Mouse (Mus musculus) hindbrain, embryonic 15.5 days (tissue): ENCODE results near the gene Usp34. TPM values are rescaled to one million over a fixed set of nuclear protein-coding genes. Genes with fewer than 3 reads are reported as not detected.
"Not testable (repeated sequence)": the region's sequence is repeated elsewhere in the genome, so short reads cannot be mapped to it uniquely, and the experiment has no call there.

Source experiments
- ATAC-seq: fragments of 200-750 bp; cut with Nextera tagmentation; 2 replicates; pipeline ENCODE4 v1.8.0; 2017; ENCODE audit warnings: low read depth, moderate number of reproducible peaks, moderate TSS enrichment; ENCODE audit not compliant: low FRiP score
- H3K27ac ChIP-seq: fragments of 300-500 bp; sonication (generic); replicated peaks from 2 replicates; pipeline ENCODE4 v1.5.1; 2015; ENCODE audit warnings: mild to moderate bottlenecking, inconsistent platforms
- H3K27me3 ChIP-seq: fragments of 300-500 bp; sonication (generic); 2 replicates; pipeline ENCODE4 v1.6.1; 2015; ENCODE audit warnings: control low read depth, inconsistent platforms
- H3K36me3 ChIP-seq: fragments of 300-500 bp; sonication (generic); 2 replicates; pipeline ENCODE4 v1.6.1; 2015; ENCODE audit warnings: control low read depth, inconsistent platforms
- H3K4me1 ChIP-seq: fragments of 300-500 bp; sonication (generic); replicated peaks from 2 replicates; pipeline ENCODE4 v1.6.1; 2015; ENCODE audit warnings: control low read depth, inconsistent platforms
- H3K4me2 ChIP-seq: fragments of 300-500 bp; sonication (generic); 2 replicates; pipeline ENCODE4 v1.6.1; 2015; ENCODE audit warnings: moderate library complexity, mild to moderate bottlenecking, inconsistent platforms
- H3K4me3 ChIP-seq: fragments of 300-500 bp; sonication (generic); 2 replicates; pipeline ENCODE4 v1.5.1; 2015; ENCODE audit warnings: mild to moderate bottlenecking, inconsistent platforms
- H3K9ac ChIP-seq: fragments of 300-500 bp; sonication (generic); 2 replicates; pipeline ENCODE4 v1.6.1; 2015; ENCODE audit warnings: inconsistent platforms
- H3K9me3 ChIP-seq: fragments of 300-500 bp; sonication (generic); 2 replicates; pipeline ENCODE4 v1.6.1; 2016; ENCODE audit warnings: control low read depth, inconsistent platforms
- WGBS: fragments of 180-500 bp; shearing (Covaris S2); methylation state at CpG from one replicate; pipeline ENCODE4 v1.1.7; 2015; 5-methylcytosine and 5-hydroxymethylcytosine counted together
- polyA plus RNA-seq: library from polyadenylated mRNA; unstranded; fragments of >200 nt; fragmentation: Nextera tagmentation; extraction: Ambion mirVana; gene quantifications from 2 replicates; pipeline ENCODE4 v1.2.1, GENCODE M21; 2015

The Usp34 gene
- polyA plus RNA-seq, result 28.4 and 30.5 TPM in 2 replicates

GRCm38 (mm10) chr11:23306764-23307565 lies at the start of gene Usp34:
Usp34 (plus strand) TSS chr11:23306895.
- H3K9ac ChIP-seq, result peak within 1 kb of the TSS; percentile 88
- H3K4me2 ChIP-seq, result peak within 1 kb of the TSS; percentile 63
- peak within 1 kb of the TSS; percentile 86 for H3K4me3 ChIP-seq
- H3K27me3 ChIP-seq, result no peaks in the 10 kb centered on the region
- no peaks in the 10 kb centered on the region for H3K36me3 ChIP-seq
- ATAC-seq, result peak; percentile 65
- WGBS, result under 1% methylated on average over 48 of the region's 80 CpGs
- H3K4me1 ChIP-seq, result peaks cover 22% of the 10 kb centered on the region
- H3K9me3 ChIP-seq, result no peaks in the 10 kb centered on the region
- H3K27ac ChIP-seq, result peak within 1 kb of the TSS; percentile 100

GRCm38 (mm10) chr11:23259073-23259472 lies 47.6 kb upstream of the Usp34 start:
- Histone ChIP-seq H3K9ac (no peak overlapping the region), H3K27me3 (no peaks in the 10 kb centered on the region), H3K36me3 (peaks cover 14% of the 10 kb centered on the region), H3K4me3 (no peak overlapping the region), H3K9me3 (no peaks in the 10 kb centered on the region), H3K4me1 (peaks cover 33% of the 10 kb centered on the region), H3K27ac (no peak overlapping the region), H3K4me2 (no peak overlapping the region; the same call in 1 of the 2 replicates)
- ATAC-seq, result no peak
- WGBS, result 92% methylated on average over 4 of the region's 4 CpGs

DNA sequence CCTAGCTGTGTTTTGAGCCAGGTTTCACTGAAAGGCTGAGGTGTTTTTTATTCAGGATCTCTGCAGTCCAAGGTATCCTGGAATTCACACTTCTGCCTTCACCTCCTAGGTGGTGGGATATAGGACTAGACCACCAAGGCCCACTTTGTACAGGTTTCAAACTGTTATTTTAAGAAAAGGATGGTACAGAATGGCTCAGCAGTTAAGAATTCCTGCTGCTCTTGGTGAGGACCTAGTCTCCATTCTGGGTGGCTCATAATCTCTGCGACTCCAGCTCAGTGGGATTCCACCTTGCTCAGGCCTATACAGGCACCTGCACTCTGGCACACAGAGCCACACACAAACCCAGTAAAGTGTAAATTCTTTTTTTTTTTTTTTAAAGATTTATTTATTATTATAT lies 47.2 kb upstream of the Usp34 start:
- no peaks in the 10 kb centered on the region for H3K27me3 ChIP-seq
- H3K9ac ChIP-seq, result no peak overlapping the region
- ATAC-seq, result no peak
- H3K4me3 ChIP-seq, result no peak overlapping the region
- H3K9me3 ChIP-seq, result no peaks in the 10 kb centered on the region
- peaks cover 17% of the 10 kb centered on the region for H3K36me3 ChIP-seq
- H3K4me1 ChIP-seq, result peaks cover 31% of the 10 kb centered on the region
- WGBS, result 59% methylated on average over 1 of the region's 1 CpGs
- no peak overlapping the region for H3K27ac ChIP-seq
- no peak overlapping the region for H3K4me2 ChIP-seq

DNA sequence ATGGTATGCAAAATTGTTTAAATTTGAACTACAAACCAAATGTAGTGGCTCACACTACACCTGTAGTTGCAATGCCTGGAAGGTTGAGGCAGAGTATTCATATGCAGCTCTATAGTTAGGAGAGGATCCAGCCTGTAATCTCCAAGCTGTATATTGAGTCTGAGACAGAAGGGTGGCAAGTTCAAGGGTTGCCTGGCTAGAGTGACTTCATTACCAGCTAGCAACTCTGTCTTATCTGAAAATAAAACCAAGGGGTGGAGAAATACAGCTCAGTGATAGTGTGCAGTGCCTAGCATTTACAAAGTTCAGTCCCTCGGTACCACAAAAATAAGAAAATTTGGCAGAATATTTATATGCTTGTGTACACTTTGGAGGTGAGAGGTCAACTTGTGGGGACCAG lies 46.5 kb upstream of the Usp34 start:
- Histone ChIP-seq H3K4me1 (peaks cover 27% of the 10 kb centered on the region), H3K27me3 (no peaks in the 10 kb centered on the region), H3K4me2 (no peak overlapping the region), H3K9ac (no peak overlapping the region), H3K9me3 (no peaks in the 10 kb centered on the region), H3K27ac (no peak overlapping the region), H3K4me3 (no peak overlapping the region), H3K36me3 (peaks cover 22% of the 10 kb centered on the region)
- 100% methylated on average over 1 of the region's 1 CpGs for WGBS
- ATAC-seq, result no peak

DNA sequence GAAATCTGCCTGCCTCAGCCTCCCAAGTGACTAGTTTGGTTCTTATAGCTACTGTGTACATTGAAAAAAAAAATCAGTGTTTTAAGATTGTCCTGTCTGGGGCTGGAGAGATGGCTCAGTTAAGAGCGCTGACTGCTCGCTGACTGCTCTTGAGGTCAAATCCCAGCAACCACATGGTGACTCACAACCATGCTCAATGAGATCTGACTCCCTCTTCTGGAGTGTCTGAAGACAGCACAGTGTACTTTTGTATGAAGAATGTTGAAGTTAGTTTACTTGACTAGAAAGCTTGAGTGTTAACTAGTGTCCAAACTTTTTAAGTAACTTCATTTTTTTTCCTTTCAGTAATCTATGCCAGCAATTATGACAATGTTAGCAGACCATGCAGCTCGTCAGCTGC lies 45.2 kb upstream of the Usp34 start:
- H3K4me2 ChIP-seq, result no peak overlapping the region
- H3K27me3 ChIP-seq, result no peaks in the 10 kb centered on the region
- no peaks in the 10 kb centered on the region for H3K9me3 ChIP-seq
- peaks cover 34% of the 10 kb centered on the region for H3K36me3 ChIP-seq
- no peak overlapping the region for H3K27ac ChIP-seq
- ATAC-seq, result no peak
- H3K4me3 ChIP-seq, result no peak overlapping the region
- WGBS, result 85% methylated on average over 3 of the region's 3 CpGs
- no peak overlapping the region for H3K9ac ChIP-seq
- peaks cover 27% of the 10 kb centered on the region for H3K4me1 ChIP-seq

DNA sequence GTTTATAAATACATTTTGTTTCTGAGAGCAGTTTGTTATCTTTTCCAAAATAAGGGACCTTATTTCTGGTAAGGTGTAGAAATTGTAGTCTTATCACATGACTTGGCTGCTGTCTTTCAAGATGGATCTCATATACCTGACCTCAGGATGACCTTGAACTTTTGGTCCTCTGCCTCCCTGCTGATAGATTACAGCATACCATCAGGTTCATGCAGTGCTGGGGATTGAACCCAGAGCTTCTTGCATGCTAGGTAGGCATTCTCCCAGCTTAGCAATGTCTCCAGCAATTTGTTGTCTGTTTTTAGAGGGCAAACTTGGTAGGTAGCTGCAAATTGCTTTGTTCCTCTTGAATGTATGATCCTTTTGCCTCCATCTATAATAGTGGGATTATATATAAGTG lies 41.7 kb upstream of the Usp34 start:
- H3K9me3 ChIP-seq, result no peaks in the 10 kb centered on the region
- no peak for ATAC-seq

DNA sequence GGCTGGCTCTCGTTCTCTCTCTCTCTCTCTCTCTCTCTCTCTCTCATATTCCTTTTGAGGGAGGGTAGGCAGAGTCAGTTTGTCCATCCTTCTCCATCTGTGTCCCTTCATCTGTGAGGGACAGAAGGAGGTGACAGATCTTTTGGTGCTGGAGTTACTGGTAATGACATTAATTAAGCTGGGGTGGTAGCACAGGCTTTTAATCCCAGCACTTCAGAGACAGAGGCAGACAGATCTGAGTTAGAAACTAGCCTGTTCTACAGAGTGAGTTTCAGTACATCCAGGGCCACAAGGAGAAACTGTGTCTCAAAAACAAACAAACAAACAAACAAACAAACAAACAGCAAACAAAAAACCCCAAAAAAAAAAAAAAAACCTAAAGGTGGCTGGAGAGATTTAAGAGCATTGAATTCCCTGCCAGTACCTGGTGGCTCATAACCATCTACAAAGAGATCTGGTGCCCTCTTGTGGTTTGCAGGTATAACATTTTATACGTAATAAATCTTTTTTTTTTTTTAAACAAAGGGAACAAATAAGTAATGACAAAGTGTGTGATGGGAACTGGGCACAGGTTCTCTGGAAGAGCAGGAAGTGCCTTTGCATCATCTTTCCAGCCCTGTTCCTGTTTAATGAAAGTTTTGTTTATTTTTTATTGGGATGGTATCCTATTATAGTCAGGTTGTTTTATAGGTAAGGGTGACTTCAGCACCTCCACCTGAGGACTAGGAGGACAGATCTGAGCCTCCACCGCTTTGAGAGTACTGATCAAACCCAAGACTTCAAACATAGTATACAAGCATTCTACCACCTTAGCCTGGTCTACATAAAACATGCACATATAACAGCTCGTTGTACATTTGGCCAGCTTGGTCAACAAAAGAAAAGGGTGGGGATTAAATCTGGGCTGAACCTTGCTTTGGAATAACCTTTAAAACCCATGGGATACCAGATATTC lies 34.6 kb upstream of the Usp34 start:
- no peak overlapping the region for H3K9ac ChIP-seq
- H3K27ac ChIP-seq, result no peak overlapping the region
- no peaks in the 10 kb centered on the region for H3K4me1 ChIP-seq
- H3K27me3 ChIP-seq, result no peaks in the 10 kb centered on the region
- ATAC-seq, result peak; percentile 48; the same call in 1 of the 2 replicates
- H3K4me2 ChIP-seq, result no peak overlapping the region
- peaks cover 59% of the 10 kb centered on the region for H3K36me3 ChIP-seq
- no peaks in the 10 kb centered on the region for H3K9me3 ChIP-seq
- H3K4me3 ChIP-seq, result no peak overlapping the region
- 73% methylated on average over 4 of the region's 4 CpGs for WGBS

More for the DNA sequence above, 41.7 kb upstream of the Usp34 start:
- Histone ChIP-seq H3K36me3 (peaks cover 42% of the 10 kb centered on the region), H3K4me1 (peaks cover 7% of the 10 kb centered on the region; the same call in 1 of the 2 replicates), H3K9ac (no peak overlapping the region), H3K4me2 (no peak overlapping the region), H3K27me3 (no peaks in the 10 kb centered on the region), H3K27ac (no peak overlapping the region), H3K4me3 (no peak overlapping the region)

- no peak overlapping the region for H3K27ac ChIP-seq
- no peak overlapping the region for H3K4me3 ChIP-seq
- ATAC-seq, result no peak
- H3K27me3 ChIP-seq, result no peaks in the 10 kb centered on the region
- H3K9ac ChIP-seq, result no peak overlapping the region
- WGBS, result 85% methylated on average over 3 of the region's 3 CpGs
- no peak overlapping the region for H3K4me2 ChIP-seq
- H3K9me3 ChIP-seq, result no peaks in the 10 kb centered on the region
- peaks cover 78% of the 10 kb centered on the region for H3K36me3 ChIP-seq
- no peaks in the 10 kb centered on the region for H3K4me1 ChIP-seq
These were observed 30.9 kb upstream of the Usp34 start for GRCm38 (mm10) chr11:23275780-23276179.

DNA sequence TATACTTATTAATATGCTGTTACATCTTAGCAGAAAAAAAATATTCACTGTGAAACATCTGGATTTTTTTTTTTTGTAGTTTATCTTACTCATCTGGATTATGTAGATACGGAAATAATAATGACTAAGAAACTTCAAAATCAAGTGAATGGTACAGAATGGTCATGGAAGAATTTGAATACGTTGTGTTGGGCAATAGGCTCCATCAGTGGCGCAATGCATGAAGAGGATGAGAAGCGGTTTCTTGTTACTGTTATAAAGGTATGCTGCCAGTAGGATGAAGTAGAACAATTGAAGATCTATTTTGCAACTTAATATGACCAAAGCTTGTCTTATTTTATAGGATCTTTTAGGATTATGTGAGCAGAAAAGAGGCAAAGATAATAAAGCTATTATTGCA lies 22.2 kb upstream of the Usp34 start:
- WGBS, result 96% methylated on average over 4 of the region's 4 CpGs
- no peak overlapping the region for H3K9ac ChIP-seq
- H3K36me3 ChIP-seq, result peaks cover 79% of the 10 kb centered on the region
- H3K4me2 ChIP-seq, result no peak overlapping the region
- no peaks in the 10 kb centered on the region for H3K9me3 ChIP-seq
- no peaks in the 10 kb centered on the region for H3K27me3 ChIP-seq
- ATAC-seq, result no peak
- no peak overlapping the region for H3K4me3 ChIP-seq
- no peak overlapping the region for H3K27ac ChIP-seq
- no peaks in the 10 kb centered on the region for H3K4me1 ChIP-seq

DNA sequence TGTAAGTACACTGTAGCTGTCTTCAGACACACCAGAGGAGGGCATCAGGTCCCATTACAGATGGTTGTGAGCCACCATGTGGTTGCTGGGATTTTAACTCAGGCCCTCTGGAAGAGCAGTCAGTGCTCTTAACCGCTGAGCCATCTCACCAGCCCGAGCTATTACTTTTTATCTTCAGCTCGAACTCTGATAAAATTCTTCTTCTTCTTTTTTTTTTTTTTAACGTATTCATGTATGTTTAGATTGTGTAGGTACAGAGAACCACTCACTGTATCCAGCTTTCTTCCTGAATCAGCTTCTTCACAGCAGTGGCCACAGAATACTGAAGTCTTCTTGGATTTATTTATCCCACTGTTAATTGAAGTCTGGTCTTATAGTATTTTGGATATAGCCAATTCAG lies 17.8 kb upstream of the Usp34 start:
- not testable (repeated sequence) for ATAC-seq, H3K27me3 ChIP-seq, H3K9me3 ChIP-seq, H3K4me3 ChIP-seq, H3K27ac ChIP-seq, H3K4me1 ChIP-seq, H3K4me2 ChIP-seq, H3K9ac ChIP-seq
- WGBS, result 97% methylated on average over 4 of the region's 4 CpGs
- H3K36me3 ChIP-seq, result peaks cover 85% of the 10 kb centered on the region

- Histone ChIP-seq H3K9me3 (no peaks in the 10 kb centered on the region), H3K4me3 (no peak overlapping the region), H3K27ac (no peak overlapping the region), H3K4me2 (no peak overlapping the region), H3K27me3 (no peaks in the 10 kb centered on the region), H3K4me1 (no peaks in the 10 kb centered on the region), H3K36me3 (peaks cover 54% of the 10 kb centered on the region), H3K9ac (no peak overlapping the region)
- no peak for ATAC-seq
- 99% methylated on average over 2 of the region's 2 CpGs for WGBS
These were observed 9.3 kb upstream of the Usp34 start for GRCm38 (mm10) chr11:23297379-23297778.

DNA sequence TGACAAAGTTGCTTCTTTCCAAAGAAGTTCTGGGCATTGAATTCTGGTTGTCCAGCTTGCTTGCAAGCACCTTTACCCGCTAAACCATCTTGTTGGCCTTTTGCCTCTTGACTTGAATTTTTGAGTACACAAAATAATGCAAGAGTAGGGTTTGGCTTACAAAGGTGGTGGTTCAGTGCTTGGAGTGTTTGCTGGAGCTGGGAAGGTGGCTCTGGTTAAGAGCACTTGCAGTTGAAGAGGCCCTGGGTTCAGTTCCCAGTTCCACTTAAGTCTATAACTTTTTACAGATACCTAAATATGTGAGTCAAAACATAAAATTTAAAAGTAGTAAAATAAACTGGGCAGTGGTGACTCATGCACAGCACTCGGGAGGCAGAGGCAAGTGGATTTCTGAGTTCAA lies 8.4 kb upstream of the Usp34 start:
- Histone ChIP-seq H3K9ac (no peak overlapping the region), H3K27me3 (no peaks in the 10 kb centered on the region), H3K4me3 (no peak overlapping the region), H3K4me2 (no peak overlapping the region), H3K36me3 (peaks cover 45% of the 10 kb centered on the region), H3K27ac (no peak overlapping the region), H3K9me3 (no peaks in the 10 kb centered on the region), H3K4me1 (no peaks in the 10 kb centered on the region)
- WGBS, result 97% methylated on average over 2 of the region's 2 CpGs
- no peak for ATAC-seq
